Mouse (Mus musculus) kidney, adult 2 months (tissue): ENCODE data around the gene Clec4n. TPM values are rescaled to one million over a fixed set of nuclear protein-coding genes. Genes with fewer than 3 reads are reported as not detected.
"Not testable (repeated sequence)": the region's sequence is repeated elsewhere in the genome, so short reads cannot be mapped to it uniquely, and the experiment has no call there.

Source experiments
- DNase-seq: peaks from one replicate; pipeline ENCODE4 v3.0.0; 2021
- H3K27ac ChIP-seq: fragments of 200-500 bp; 2 replicates; pipeline ENCODE4 v1.5.1; 2012; ENCODE audit warnings: low read depth, low read length, control low read depth, inconsistent platforms; ENCODE audit not compliant: insufficient read depth
- H3K27me3 ChIP-seq: fragments of 200-500 bp; replicated peaks from 2 replicates; pipeline ENCODE4 v1.6.1; 2012; ENCODE audit warnings: mild to moderate bottlenecking, moderate library complexity, low read length, inconsistent platforms; ENCODE audit not compliant: control insufficient read depth, insufficient read depth
- H3K36me3 ChIP-seq: fragments of 200-500 bp; 2 replicates; pipeline ENCODE4 v1.6.1; 2012; ENCODE audit warnings: mild to moderate bottlenecking, moderate library complexity, low read length, inconsistent platforms; ENCODE audit not compliant: control insufficient read depth, insufficient read depth
- H3K4me1 ChIP-seq: fragments of 200-500 bp; 2 replicates; pipeline ENCODE4 v1.6.1; 2011; ENCODE audit warnings: low read length; ENCODE audit not compliant: control insufficient read depth, insufficient read depth
- H3K4me3 ChIP-seq: fragments of 200-500 bp; 2 replicates; pipeline ENCODE4 v1.5.1; 2011; ENCODE audit warnings: mild to moderate bottlenecking, low read depth, low read length, control low read depth; ENCODE audit not compliant: insufficient read depth
- CTCF ChIP-seq: fragments of 200-500 bp; conservative IDR thresholded peaks from 2 replicates; pipeline ENCODE4 v1.5.1; 2011; ENCODE audit warnings: low read depth, mild to moderate bottlenecking, control low read depth, low read length, moderate library complexity, mixed read lengths; ENCODE audit not compliant: insufficient read depth, insufficient read length
- POLR2A ChIP-seq: fragments of 200-500 bp; IDR thresholded peaks from one replicate; pipeline ENCODE4 v1.6.1; 2011; ENCODE audit warnings: low read depth, low read length, control low read depth
- WGBS: fragments of 180-500 bp; shearing (Covaris S2); methylation state at CpG from one replicate; pipeline ENCODE4 v1.1.7; 2018; 5-methylcytosine and 5-hydroxymethylcytosine counted together
- polyA plus RNA-seq: library from polyadenylated mRNA; depleted of rRNA; stranded (reverse); fragments of >200 nt; gene quantifications from 2 replicates; pipeline ENCODE4 v1.2.3, GENCODE M21; 2012

Gene Clec4n
- polyA plus RNA-seq, 1 experiment: 1.5 TPM

GRCm38 (mm10) chr6:123237582-123237981, 7.9 kb downstream of the Clec4n start:
- no peak for DNase-seq
- no peak overlapping the region for H3K4me3 ChIP-seq
- H3K36me3 ChIP-seq: no peaks in the 10 kb centered on the region

GRCm38 (mm10) chr6:123244201-123244600, 14.6 kb downstream of the Clec4n start:
- Histone ChIP-seq H3K27ac (no peak overlapping the region), H3K4me3 (no peak overlapping the region), H3K4me1 (no peaks in the 10 kb centered on the region), H3K36me3 (no peaks in the 10 kb centered on the region), H3K27me3 (no peaks in the 10 kb centered on the region)
- 83% methylated on average over 5 of the region's 5 CpGs for WGBS
- no peak for DNase-seq
- TF ChIP-seq POLR2A (no peak), CTCF (no peak)

More at GRCm38 (mm10) chr6:123237582-123237981, 7.9 kb downstream of the Clec4n start:
- no peak for TF ChIP-seq CTCF
- no peak for TF ChIP-seq POLR2A
- Histone ChIP-seq H3K27ac (no peak overlapping the region), H3K4me1 (no peaks in the 10 kb centered on the region), H3K27me3 (no peaks in the 10 kb centered on the region)

DNA sequence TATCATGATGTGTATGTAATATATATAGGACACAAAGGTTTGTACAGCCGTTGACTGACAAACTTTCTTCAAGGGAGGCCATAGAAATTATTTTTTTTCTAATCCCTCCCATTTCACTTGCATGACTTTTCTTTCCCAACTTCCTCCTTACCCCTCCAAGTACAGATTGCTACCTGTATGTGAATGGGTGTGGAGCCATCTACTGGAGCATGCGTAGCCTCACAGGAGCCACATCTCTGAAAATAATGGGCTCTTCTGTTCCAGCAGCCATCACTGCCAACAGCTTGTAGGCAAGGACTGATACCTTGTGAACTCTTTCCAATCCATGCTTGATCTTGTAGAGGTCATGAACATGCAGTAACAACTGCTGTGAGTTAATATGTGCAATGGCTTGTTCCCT, 19.2 kb downstream of the Clec4n start:
- H3K36me3 ChIP-seq, H3K27ac ChIP-seq: not testable (repeated sequence)
- 83% methylated on average over 2 of the region's 2 CpGs for WGBS

DNA sequence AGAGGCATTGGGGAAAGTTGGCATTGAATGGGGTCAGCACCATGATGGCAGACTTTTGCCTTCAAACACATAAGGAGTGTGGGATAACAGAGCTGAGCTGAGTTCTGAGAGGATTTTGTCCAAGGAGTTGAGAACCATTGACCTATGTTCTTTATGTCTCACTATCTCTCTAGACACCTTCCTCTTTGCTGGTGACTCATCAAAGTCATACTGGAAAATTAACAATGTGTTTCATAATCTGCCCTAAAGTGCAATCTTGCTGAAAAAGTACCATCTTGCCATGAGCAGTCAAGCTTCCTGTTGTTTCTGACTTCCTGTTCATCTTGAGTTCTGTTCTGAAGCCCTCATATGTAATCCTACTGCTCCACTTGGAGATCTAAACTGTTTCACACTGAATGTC, 23.1 kb downstream of the Clec4n start:
- Histone ChIP-seq H3K27me3 (no peaks in the 10 kb centered on the region), H3K4me3 (no peak overlapping the region), H3K36me3 (no peaks in the 10 kb centered on the region), H3K4me1 (no peaks in the 10 kb centered on the region), H3K27ac (no peak overlapping the region)
- no peak for TF ChIP-seq CTCF
- no peak for TF ChIP-seq POLR2A
- no peak for DNase-seq

More for the DNA sequence above, 19.2 kb downstream of the Clec4n start:
- not testable (repeated sequence) for H3K4me3 ChIP-seq, H3K27me3 ChIP-seq, H3K4me1 ChIP-seq, DNase-seq

DNA sequence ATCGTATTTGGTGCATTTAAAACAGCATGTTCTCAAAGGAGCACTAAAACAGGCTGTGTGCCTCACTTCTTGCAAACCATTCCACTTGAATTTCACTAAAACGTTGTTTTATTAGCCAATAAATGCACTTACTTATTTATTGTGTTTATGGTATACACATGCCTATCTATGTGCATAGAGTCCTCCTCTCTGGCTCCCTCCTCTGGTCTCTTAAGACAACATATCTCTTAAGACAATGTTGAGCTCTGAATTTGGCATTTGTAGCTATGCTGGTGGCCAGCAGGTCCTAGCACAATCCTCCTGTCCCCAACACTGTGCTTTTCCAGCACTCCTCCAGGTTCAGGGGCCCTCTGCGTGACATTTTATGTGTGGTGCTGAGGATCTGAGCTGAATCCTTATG, 29.3 kb downstream of the Clec4n start:
- no peaks in the 10 kb centered on the region for H3K36me3 ChIP-seq
- TF ChIP-seq POLR2A (no peak), CTCF (no peak)
- H3K4me1 ChIP-seq: no peaks in the 10 kb centered on the region
- H3K27me3 ChIP-seq: no peaks in the 10 kb centered on the region
- 70% methylated on average over 3 of the region's 3 CpGs for WGBS
- DNase-seq: no peak
- no peak overlapping the region for H3K4me3 ChIP-seq
- H3K27ac ChIP-seq: no peak overlapping the region

GRCm38 (mm10) chr6:123259889-123260603, 30.4 kb downstream of the Clec4n start:
- Histone ChIP-seq H3K4me1 (no peaks in the 10 kb centered on the region), H3K36me3 (no peaks in the 10 kb centered on the region), H3K4me3 (no peak overlapping the region), H3K27ac (no peak overlapping the region), H3K27me3 (no peaks in the 10 kb centered on the region)
- no peak for DNase-seq
- 75% methylated on average over 4 of the region's 4 CpGs for WGBS
- TF ChIP-seq POLR2A (no peak), CTCF (no peak)

DNA sequence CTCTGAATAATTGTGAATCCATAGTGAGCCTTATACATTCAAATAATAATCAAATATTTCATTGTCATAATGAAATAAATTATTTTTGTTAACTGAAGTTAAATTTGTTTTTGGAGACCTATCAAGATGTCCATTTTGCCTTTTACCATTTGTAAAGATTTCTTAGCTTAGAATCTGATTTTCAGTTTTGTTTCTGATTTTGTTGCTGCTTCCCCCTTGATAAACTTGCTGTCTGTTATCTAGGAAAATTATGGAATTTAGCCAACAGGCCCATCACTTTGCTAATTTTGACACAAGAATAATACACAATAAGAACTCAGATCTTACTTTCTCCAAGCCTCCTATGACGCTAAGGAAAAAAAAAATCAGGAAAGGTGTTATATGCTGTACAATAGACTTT, 31.2 kb downstream of the Clec4n start:
- Histone ChIP-seq H3K36me3 (no peaks in the 10 kb centered on the region), H3K27ac (no peak overlapping the region), H3K4me1 (no peaks in the 10 kb centered on the region), H3K4me3 (no peak overlapping the region), H3K27me3 (no peaks in the 10 kb centered on the region)
- no peak for DNase-seq
- no peak for TF ChIP-seq POLR2A
- TF ChIP-seq CTCF: no peak
- 83% methylated on average over 1 of the region's 1 CpGs for WGBS
